Mouse (Mus musculus) stomach, embryonic 16.5 days (tissue): ENCODE measurements around the gene Fgd2. TPM values are rescaled to one million over a fixed set of nuclear protein-coding genes. Genes with fewer than 3 reads are reported as not detected.

Experiments
- ATAC-seq: fragments of 200-750 bp; cut with Nextera tagmentation; 2 replicates; pipeline ENCODE4 v1.8.0; 2017; ENCODE audit warnings: moderate number of reproducible peaks, moderate TSS enrichment; ENCODE audit not compliant: insufficient read depth, low FRiP score
- H3K27ac ChIP-seq: fragments of 300-500 bp; sonication (generic); 2 replicates; pipeline ENCODE4 v1.5.1; 2014; ENCODE audit warnings: low read length
- H3K27me3 ChIP-seq: fragments of 300-500 bp; sonication (generic); 2 replicates; pipeline ENCODE4 v1.6.1; 2014; ENCODE audit warnings: low read length, control low read depth, mixed read lengths; ENCODE audit not compliant: control insufficient read depth, insufficient read depth
- H3K36me3 ChIP-seq: fragments of 300-500 bp; sonication (generic); 2 replicates; pipeline ENCODE4 v1.6.1; 2014; ENCODE audit warnings: low read length; ENCODE audit not compliant: control insufficient read depth, insufficient read depth
- H3K4me1 ChIP-seq: fragments of 300-500 bp; sonication (generic); 2 replicates; pipeline ENCODE4 v1.6.1; 2014; ENCODE audit warnings: low read length, control low read depth, mixed read lengths; ENCODE audit not compliant: control insufficient read depth, insufficient read depth
- H3K4me2 ChIP-seq: fragments of 300-500 bp; sonication (generic); 2 replicates; pipeline ENCODE4 v1.6.1; 2014; ENCODE audit warnings: low read depth, low read length, mixed read lengths
- H3K4me3 ChIP-seq: fragments of 300-500 bp; sonication (generic); replicated peaks from 2 replicates; pipeline ENCODE4 v1.5.1; 2014; ENCODE audit warnings: mild to moderate bottlenecking, low read length
- H3K9ac ChIP-seq: fragments of 300-500 bp; sonication (generic); 2 replicates; pipeline ENCODE4 v1.6.1; 2014; ENCODE audit warnings: low read length
- H3K9me3 ChIP-seq: fragments of 300-500 bp; sonication (generic); replicated peaks from 2 replicates; pipeline ENCODE4 v1.6.1; 2016; ENCODE audit warnings: low read length, control low read depth; ENCODE audit not compliant: control insufficient read depth
- WGBS: fragments of 180-500 bp; shearing (Covaris S2); extraction: QIAGEN DNeasy Blood & Tissue Kit; methylation state at CpG from one replicate; pipeline ENCODE4 v1.1.7; 2014; 5-methylcytosine and 5-hydroxymethylcytosine counted together
- polyA plus RNA-seq: library from polyadenylated mRNA; unstranded; fragments of >200 nt; fragmentation: Nextera tagmentation; extraction: Ambion mirVana; gene quantifications from 2 replicates; pipeline ENCODE4 v1.2.1, GENCODE M21; 2015

Fgd2 gene
- polyA plus RNA-seq, 1 experiment from 2014 or later, result 13.1 TPM

DNA sequence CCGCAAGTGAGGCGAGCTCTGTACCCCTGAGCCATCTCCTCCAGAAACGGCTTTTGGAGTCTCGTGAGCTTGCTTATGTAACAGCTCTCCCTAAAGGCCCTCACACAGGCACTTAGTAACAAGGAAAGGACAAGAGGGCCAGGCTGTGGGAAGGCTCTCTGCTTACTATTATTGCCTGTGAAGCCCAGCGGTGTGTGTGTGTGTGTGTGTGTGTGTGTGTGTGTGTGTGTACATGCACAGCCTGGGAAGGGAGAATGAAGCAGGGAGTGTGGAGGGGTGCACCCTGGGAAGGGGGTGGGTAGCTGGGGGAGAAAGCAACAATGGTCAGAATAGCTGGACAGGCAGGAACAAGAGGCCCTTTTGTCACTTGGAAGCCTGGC lies 5.3 kb upstream of the Fgd2 start:
- Histone ChIP-seq H3K4me3 (no peak overlapping the region), H3K4me1 (peaks cover 20% of the 10 kb centered on the region), H3K9me3 (no peaks in the 10 kb centered on the region), H3K36me3 (no peaks in the 10 kb centered on the region), H3K4me2 (no peak overlapping the region), H3K27ac (peak overlapping the region; percentile 96), H3K9ac (peak overlapping the region; percentile 66), H3K27me3 (no peaks in the 10 kb centered on the region)
- peak; percentile 65 for ATAC-seq
- 38% methylated on average over 5 of the region's 5 CpGs for WGBS

DNA sequence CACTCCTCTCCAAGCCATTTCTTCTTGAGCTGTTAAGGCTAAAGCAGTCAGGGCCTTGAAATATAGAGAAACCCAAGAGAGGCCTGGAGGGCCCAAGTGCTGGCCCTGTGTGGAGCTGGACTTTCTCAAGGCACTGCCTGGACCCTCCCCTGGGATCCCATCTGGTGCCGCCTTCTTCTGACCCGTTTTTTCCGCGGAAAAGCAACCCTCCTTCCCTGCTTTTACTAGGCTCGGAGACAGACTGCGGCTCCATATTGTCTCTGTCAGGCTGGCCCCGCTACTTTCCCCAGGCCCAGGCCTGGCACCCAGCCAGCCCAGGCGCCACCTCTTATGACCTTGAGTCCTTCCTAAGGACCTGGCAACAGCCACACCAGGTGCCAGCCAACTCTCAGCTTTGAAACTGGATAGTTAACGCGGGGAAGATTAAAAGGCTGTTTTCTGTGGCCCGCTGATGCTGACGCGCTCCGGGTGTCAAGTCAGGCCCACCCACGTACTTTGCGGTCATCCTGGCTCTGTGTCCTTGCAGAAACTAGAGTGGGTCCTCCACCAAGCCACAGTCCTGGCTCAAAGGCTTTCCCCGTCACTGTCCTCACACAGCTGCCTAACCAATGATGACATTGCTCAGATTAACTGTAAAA lies 4.8 kb upstream of the Fgd2 start:
- Histone ChIP-seq H3K27me3 (no peaks in the 10 kb centered on the region), H3K9ac (peak overlapping the region; percentile 66), H3K4me3 (peak overlapping the region; percentile 38), H3K4me1 (peaks cover 20% of the 10 kb centered on the region), H3K9me3 (no peaks in the 10 kb centered on the region), H3K27ac (peak overlapping the region; percentile 96), H3K4me2 (peak overlapping the region; percentile 54), H3K36me3 (no peaks in the 10 kb centered on the region)
- 12% methylated on average over 17 of the region's 17 CpGs for WGBS
- ATAC-seq, result peak; percentile 63

DNA sequence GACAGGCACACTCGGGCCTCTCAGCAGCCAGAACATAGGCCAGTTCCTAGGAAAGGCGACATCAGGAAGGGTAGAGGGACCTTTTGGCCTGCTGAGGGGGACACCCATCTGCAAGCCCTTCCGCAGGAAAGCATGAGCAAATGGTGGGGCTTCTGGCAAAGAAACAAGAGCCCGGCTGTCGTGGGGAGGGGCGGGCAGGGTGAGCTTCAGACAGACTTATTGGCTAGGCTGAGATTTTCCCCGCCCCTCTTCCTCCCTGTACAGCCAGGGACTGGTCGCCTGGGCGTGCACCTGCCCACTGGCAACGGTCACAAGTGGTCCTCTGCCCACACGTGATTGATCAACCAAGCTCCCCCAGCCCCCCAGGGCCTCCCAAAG lies 4.2 kb upstream of the Fgd2 start:
- H3K27me3 ChIP-seq, result no peaks in the 10 kb centered on the region
- peak overlapping the region; percentile 38 for H3K4me3 ChIP-seq
- ATAC-seq, result peak; percentile 88
- peaks cover 20% of the 10 kb centered on the region for H3K4me1 ChIP-seq
- H3K4me2 ChIP-seq, result peak overlapping the region; percentile 54
- H3K9ac ChIP-seq, result peak overlapping the region; percentile 66
- no peaks in the 10 kb centered on the region for H3K9me3 ChIP-seq
- H3K36me3 ChIP-seq, result no peaks in the 10 kb centered on the region
- peak overlapping the region; percentile 96 for H3K27ac ChIP-seq
- WGBS, result 4% methylated on average over 11 of the region's 11 CpGs

DNA sequence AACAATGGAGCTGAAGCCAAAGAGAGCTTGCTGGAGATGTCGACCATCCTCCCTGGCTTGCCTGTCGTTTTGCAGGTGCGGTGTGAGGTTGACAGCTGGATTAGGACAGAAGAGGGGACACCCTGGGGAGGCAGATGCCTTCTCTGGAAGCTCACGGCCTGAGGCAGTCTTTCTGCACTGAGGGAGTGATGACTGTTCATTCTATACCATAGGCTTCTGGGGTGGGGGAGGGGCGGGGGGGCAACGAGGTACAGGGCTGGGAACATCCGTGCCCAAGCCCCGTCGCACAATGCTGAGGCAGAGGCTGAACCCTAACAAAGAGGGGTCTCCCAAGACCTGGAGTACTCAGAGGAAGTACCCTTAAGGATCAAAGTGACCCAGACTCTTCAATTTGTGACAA lies 3.8 kb upstream of the Fgd2 start:
- peak overlapping the region; percentile 54 for H3K4me2 ChIP-seq
- peak overlapping the region; percentile 38 for H3K4me3 ChIP-seq
- H3K27me3 ChIP-seq, result no peaks in the 10 kb centered on the region
- no peak for ATAC-seq
- no peaks in the 10 kb centered on the region for H3K9me3 ChIP-seq
- peak overlapping the region; percentile 96 for H3K27ac ChIP-seq
- H3K4me1 ChIP-seq, result peaks cover 20% of the 10 kb centered on the region
- no peaks in the 10 kb centered on the region for H3K36me3 ChIP-seq
- H3K9ac ChIP-seq, result peak overlapping the region; percentile 66
- WGBS, result 11% methylated on average over 9 of the region's 9 CpGs

DNA sequence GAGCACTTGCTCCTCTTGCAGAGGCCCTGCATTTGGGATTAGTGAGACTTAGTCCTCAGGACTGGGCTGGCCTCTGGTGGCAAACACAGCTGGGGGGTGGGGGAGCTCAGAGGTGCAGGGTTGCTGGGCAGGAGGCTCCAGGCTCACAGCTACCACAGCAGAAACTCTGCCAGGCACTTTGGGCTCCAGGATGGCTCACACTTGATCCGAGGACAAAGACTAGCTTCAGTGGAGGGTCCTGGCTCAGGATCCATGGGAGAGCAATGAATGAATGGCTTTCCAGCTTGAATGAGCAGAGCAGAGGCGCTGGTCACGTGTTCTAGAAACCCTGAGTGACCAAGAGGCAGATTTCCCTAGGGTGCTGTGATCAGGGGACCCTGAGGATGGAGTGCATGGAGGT lies 1.8 kb upstream of the Fgd2 start:
- no peak for ATAC-seq
- Histone ChIP-seq H3K27ac (no peak overlapping the region), H3K4me1 (peaks cover 20% of the 10 kb centered on the region), H3K9ac (no peak overlapping the region), H3K27me3 (no peaks in the 10 kb centered on the region), H3K4me2 (no peak overlapping the region), H3K4me3 (no peak overlapping the region), H3K9me3 (no peaks in the 10 kb centered on the region), H3K36me3 (no peaks in the 10 kb centered on the region)
- 64% methylated on average over 3 of the region's 3 CpGs for WGBS

DNA sequence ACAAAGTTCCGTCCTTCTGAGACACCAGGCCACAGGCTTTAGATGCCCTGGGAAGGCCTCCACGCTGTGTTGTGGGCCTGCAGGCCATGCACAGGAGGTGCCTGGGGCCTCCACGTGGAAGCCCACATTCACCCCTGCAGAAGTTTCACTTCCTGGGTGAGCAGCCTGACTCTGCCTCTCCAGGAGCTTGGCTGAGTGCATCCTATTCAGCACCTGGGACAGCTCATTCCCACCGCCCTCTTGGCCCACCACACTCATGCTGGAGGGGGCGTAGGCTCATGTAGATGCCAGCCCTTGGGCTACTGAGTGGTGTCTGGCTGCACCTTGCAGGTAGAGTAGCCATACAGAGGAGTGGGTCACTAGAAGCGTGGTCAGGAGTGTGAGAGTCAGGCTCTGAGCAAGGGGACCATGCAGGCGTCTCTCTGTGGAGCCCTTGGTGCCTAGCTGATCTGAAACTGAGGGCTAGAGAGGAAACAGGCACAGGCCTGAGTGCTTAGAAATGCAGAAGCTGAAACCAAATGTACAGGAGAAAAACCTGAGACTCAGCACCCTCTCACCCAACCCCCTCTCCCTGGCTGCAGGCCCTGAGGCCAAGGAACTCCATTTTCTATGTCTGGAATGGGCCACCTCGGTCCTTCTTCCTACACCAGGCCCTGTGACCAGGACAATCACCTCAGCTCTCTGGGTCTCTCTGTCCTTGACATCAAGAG lies 1.4 kb downstream of the Fgd2 start:
- no peak overlapping the region for H3K27ac ChIP-seq
- no peaks in the 10 kb centered on the region for H3K36me3 ChIP-seq
- H3K4me1 ChIP-seq, result no peaks in the 10 kb centered on the region
- no peak overlapping the region for H3K4me2 ChIP-seq
- H3K27me3 ChIP-seq, result no peaks in the 10 kb centered on the region
- H3K9ac ChIP-seq, result no peak overlapping the region
- no peaks in the 10 kb centered on the region for H3K9me3 ChIP-seq
- H3K4me3 ChIP-seq, result no peak overlapping the region
- 52% methylated on average over 8 of the region's 8 CpGs for WGBS
- no peak for ATAC-seq

DNA sequence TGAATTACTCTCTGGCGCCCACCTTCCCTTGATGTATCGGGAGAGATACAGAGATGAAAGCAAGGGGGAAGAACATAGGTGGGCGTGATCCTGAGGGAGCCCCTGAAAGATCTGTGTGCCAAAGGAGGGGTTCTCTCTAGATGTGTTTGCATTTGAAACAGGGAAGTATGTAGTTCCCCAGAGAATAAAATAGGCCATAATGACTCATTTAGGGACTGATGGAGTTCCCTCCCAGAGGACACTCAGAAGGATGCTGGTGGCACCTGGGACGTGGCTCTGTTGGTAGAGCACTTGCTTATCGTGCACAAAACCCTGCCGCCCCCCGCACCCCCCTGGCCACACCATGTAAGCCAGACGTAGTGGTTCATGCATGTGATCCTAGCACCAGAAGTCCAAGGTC lies 2.4 kb downstream of the Fgd2 start:
- H3K27me3 ChIP-seq, result no peaks in the 10 kb centered on the region
- ATAC-seq, result no peak
- no peak overlapping the region for H3K9ac ChIP-seq
- H3K27ac ChIP-seq, result no peak overlapping the region
- no peaks in the 10 kb centered on the region for H3K4me1 ChIP-seq
- H3K4me2 ChIP-seq, result no peak overlapping the region; the same call in 1 of the 2 replicates
- H3K9me3 ChIP-seq, result no peaks in the 10 kb centered on the region
- H3K36me3 ChIP-seq, result no peaks in the 10 kb centered on the region
- no peak overlapping the region for H3K4me3 ChIP-seq
- 66% methylated on average over 8 of the region's 8 CpGs for WGBS

DNA sequence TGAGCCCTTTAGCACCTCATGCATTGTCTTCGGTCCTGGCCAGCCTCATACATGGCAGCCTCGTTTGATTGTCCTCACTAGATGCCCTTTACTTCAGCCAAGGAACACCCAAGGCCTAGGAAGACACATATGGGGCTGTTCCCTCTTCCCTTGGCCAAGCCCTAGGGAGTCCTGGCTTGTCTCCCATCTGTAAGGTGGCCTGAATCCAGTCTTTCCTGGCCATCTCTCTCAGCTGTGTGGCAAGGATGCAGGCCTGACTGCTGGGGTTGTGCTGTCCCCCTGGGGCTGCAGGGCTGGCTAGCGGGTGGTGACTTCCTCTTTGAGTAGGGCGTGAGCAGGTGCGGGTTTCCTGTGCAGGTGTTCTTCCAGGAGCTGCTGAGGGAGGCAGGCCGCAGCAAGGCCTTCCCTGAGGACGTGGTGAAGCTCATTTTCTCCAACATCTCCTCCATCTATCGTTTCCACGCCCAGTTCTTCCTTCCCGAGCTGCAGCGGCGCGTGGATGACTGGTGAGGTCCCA lies 4.4 kb downstream of the Fgd2 start:
- Histone ChIP-seq H3K27me3 (no peaks in the 10 kb centered on the region), H3K9me3 (no peaks in the 10 kb centered on the region), H3K27ac (no peak overlapping the region), H3K36me3 (no peaks in the 10 kb centered on the region), H3K4me1 (no peaks in the 10 kb centered on the region), H3K4me2 (no peak overlapping the region), H3K4me3 (no peak overlapping the region), H3K9ac (no peak overlapping the region)
- WGBS, result 82% methylated on average over 13 of the region's 13 CpGs
- no peak for ATAC-seq

DNA sequence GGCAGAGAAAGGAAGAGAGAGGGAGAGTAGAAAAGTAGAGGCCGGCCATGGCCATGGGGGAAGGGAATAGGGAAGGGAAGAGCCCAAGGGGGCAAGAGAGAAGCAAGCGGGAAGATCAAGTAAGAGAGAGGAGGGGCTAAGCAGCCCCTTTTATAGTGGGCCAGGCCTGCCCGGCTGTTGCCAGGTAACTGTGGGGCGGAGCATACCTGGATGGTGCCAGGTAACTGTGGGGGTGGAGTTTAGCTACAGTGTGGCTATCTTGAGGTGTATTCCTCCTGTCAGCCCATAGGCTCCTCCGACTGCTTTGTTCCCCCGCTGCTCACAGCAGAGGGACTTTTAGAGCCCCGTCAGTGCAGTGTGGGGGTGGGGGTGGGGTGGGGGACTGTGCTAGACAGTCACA lies 8.0 kb downstream of the Fgd2 start:
- Histone ChIP-seq H3K4me3 (peak overlapping the region; percentile 26), H3K4me2 (peak overlapping the region; percentile 39), H3K36me3 (no peaks in the 10 kb centered on the region), H3K27me3 (no peaks in the 10 kb centered on the region), H3K9ac (0 out of 2 replicates have a peak overlapping the region, but pooled peaks have one; percentile 28), H3K27ac (no peak overlapping the region), H3K4me1 (no peaks in the 10 kb centered on the region), H3K9me3 (no peaks in the 10 kb centered on the region)
- WGBS, result 15% methylated on average over 7 of the region's 7 CpGs
- no peak for ATAC-seq
